Mouse (Mus musculus): Measurements from ENCODE around the gene Mast4. TPM values are rescaled to one million over a fixed set of nuclear protein-coding genes. Genes with fewer than 3 reads are reported as not detected.
"Not testable (repeated sequence)": the region's sequence is repeated elsewhere in the genome, so short reads cannot be mapped to it uniquely, and the experiment has no call there.

Gene Mast4
- polyA plus RNA-seq (2012; ENCODE audit: insufficient read depth, insufficient read length, missing spikeins), result 0.27 and 0.44 TPM in 2 replicates

DNA sequence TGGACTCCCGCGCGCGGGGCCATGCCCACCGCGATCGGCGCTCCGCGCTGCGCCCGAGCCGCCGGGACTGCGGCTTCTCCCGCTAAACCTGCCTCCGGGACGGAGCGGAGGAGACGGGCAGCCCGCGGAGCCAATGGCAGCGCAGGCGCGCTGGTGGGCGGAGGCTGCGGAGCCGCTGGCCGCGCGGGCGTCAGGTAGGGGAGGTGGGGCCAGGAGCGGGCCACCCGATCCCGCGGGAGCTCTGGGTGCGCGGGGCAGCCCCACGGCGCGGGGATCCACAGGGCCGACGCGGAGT, at the start of gene Mast4:
TSS of gene Mast4 (minus strand) at position 106 of the 295 bp plus-strand sequence.
- H3K4me3 ChIP-seq (ENCODE audit: insufficient read depth, low read length), result peak within 1 kb of the TSS; percentile 35
- H3K27ac ChIP-seq (ENCODE audit: insufficient read depth, low read depth, low read length), result no peak within 1 kb of the TSS
- TF ChIP-seq POLR2A (IDR thresholded peaks at IDR 0.05; ENCODE audit: borderline replicate concordance, low read depth, low read length), result no peak
- no peak for TF ChIP-seq CTCF (IDR thresholded peaks at IDR 0.05; ENCODE audit: low read depth, low read length)
- H3K4me1 ChIP-seq (ENCODE audit: control insufficient read depth, insufficient read depth, low read length), result no peaks in the 10 kb centered on the region

DNA sequence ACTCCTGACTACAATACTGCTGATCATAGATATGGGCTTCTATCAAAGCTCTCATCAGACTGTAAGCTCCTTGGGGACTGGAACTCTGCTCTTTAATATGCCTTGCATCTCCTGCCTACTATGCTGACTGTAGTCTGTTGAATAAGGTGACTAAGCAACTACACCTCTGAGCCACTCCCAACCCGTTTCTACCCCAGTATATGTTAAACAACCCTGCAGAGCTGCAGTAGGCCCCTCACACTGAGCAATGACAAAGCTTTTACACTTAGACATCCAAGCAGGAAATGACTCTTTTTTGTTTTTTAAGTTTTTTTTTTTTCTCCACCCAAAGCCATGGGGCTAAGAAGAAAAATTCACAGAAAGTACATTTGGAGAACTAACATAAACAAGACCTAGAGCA, 40.2 kb upstream of the Mast4 start:
- Histone ChIP-seq H3K4me1 (ENCODE audit: control insufficient read depth, insufficient read depth, low read length) (no peaks in the 10 kb centered on the region), H3K27ac (ENCODE audit: insufficient read depth, low read depth, low read length) (no peak overlapping the region), H3K4me3 (ENCODE audit: insufficient read depth, low read length) (no peak overlapping the region)
- no peak for TF ChIP-seq CTCF (IDR thresholded peaks at IDR 0.05; ENCODE audit: low read depth, low read length)
- TF ChIP-seq POLR2A (IDR thresholded peaks at IDR 0.05; ENCODE audit: borderline replicate concordance, low read depth, low read length), result no peak

- Histone ChIP-seq H3K4me1 (ENCODE audit: control insufficient read depth, insufficient read depth, low read length) (no peaks in the 10 kb centered on the region), H3K4me3 (ENCODE audit: insufficient read depth, low read length) (no peak overlapping the region), H3K27ac (ENCODE audit: insufficient read depth, low read depth, low read length) (no peak overlapping the region)
- TF ChIP-seq CTCF (IDR thresholded peaks at IDR 0.05; ENCODE audit: low read depth, low read length) (no peak), POLR2A (IDR thresholded peaks at IDR 0.05; ENCODE audit: borderline replicate concordance, low read depth, low read length) (no peak)
Measured at GRCm38 (mm10) chr13:103369194-103369593, 34.9 kb upstream of the Mast4 start.

- H3K27ac ChIP-seq (ENCODE audit: insufficient read depth, low read depth, low read length), result no peak overlapping the region
- no peak for TF ChIP-seq CTCF (IDR thresholded peaks at IDR 0.05; ENCODE audit: low read depth, low read length)
- no peak for TF ChIP-seq POLR2A (IDR thresholded peaks at IDR 0.05; ENCODE audit: borderline replicate concordance, low read depth, low read length)
- H3K4me3 ChIP-seq (ENCODE audit: insufficient read depth, low read length), result no peak overlapping the region
- H3K4me1 ChIP-seq (ENCODE audit: control insufficient read depth, insufficient read depth, low read length), result no peaks in the 10 kb centered on the region
Measured at GRCm38 (mm10) chr13:103363181-103363580, 28.9 kb upstream of the Mast4 start.

- H3K4me1 ChIP-seq (ENCODE audit: control insufficient read depth, insufficient read depth, low read length); H3K27ac ChIP-seq (ENCODE audit: insufficient read depth, low read depth, low read length); H3K4me3 ChIP-seq (ENCODE audit: insufficient read depth, low read length): not testable (repeated sequence)
Measured at GRCm38 (mm10) chr13:103357415-103357814, 23.1 kb upstream of the Mast4 start.

GRCm38 (mm10) chr13:103356909-103357308, 22.6 kb upstream of the Mast4 start:
- H3K27ac ChIP-seq (ENCODE audit: insufficient read depth, low read depth, low read length); H3K4me3 ChIP-seq (ENCODE audit: insufficient read depth, low read length): not testable (repeated sequence)

GRCm38 (mm10) chr13:103354737-103355136, 20.4 kb upstream of the Mast4 start:
- Histone ChIP-seq H3K4me1 (ENCODE audit: control insufficient read depth, insufficient read depth, low read length) (no peaks in the 10 kb centered on the region), H3K27ac (ENCODE audit: insufficient read depth, low read depth, low read length) (no peak overlapping the region), H3K4me3 (ENCODE audit: insufficient read depth, low read length) (no peak overlapping the region)
- TF ChIP-seq POLR2A (IDR thresholded peaks at IDR 0.05; ENCODE audit: borderline replicate concordance, low read depth, low read length), result no peak
- no peak for TF ChIP-seq CTCF (IDR thresholded peaks at IDR 0.05; ENCODE audit: low read depth, low read length)

More at GRCm38 (mm10) chr13:103356909-103357308, 22.6 kb upstream of the Mast4 start:
- not testable (repeated sequence) for H3K4me1 ChIP-seq (ENCODE audit: control insufficient read depth, insufficient read depth, low read length)

DNA sequence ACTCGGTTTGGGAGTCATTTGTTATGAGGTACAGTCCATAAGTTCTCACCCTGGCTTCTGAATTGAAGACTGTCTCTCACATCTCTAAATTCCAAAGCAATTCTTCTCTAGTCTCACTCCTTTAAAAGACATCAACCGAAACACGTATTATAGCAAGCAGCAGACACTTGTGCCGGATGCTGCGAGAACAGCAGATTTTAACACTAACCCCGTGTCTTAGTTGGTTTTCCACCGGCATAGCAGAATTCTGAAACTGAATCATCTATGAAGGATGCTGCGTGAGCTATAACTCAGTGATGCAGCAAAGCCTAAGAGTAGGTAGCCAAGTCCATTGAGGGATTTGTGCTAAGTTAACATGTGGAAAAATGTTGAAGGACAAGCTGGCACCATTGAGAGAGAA, 10.5 kb upstream of the Mast4 start:
- no peak overlapping the region for H3K4me3 ChIP-seq (ENCODE audit: insufficient read depth, low read length)
- H3K4me1 ChIP-seq (ENCODE audit: control insufficient read depth, insufficient read depth, low read length), result no peaks in the 10 kb centered on the region
- TF ChIP-seq POLR2A (IDR thresholded peaks at IDR 0.05; ENCODE audit: borderline replicate concordance, low read depth, low read length), result no peak
- TF ChIP-seq CTCF (IDR thresholded peaks at IDR 0.05; ENCODE audit: low read depth, low read length), result no peak
- no peak overlapping the region for H3K27ac ChIP-seq (ENCODE audit: insufficient read depth, low read depth, low read length)

GRCm38 (mm10) chr13:103344006-103344720, 9.9 kb upstream of the Mast4 start:
- no peak overlapping the region for H3K4me3 ChIP-seq (ENCODE audit: insufficient read depth, low read length)
- no peak overlapping the region for H3K27ac ChIP-seq (ENCODE audit: insufficient read depth, low read depth, low read length)
- TF ChIP-seq POLR2A (IDR thresholded peaks at IDR 0.05; ENCODE audit: borderline replicate concordance, low read depth, low read length) (no peak), CTCF (IDR thresholded peaks at IDR 0.05; ENCODE audit: low read depth, low read length) (no peak)
- no peaks in the 10 kb centered on the region for H3K4me1 ChIP-seq (ENCODE audit: control insufficient read depth, insufficient read depth, low read length)

- Histone ChIP-seq H3K4me1 (ENCODE audit: control insufficient read depth, insufficient read depth, low read length) (no peaks in the 10 kb centered on the region), H3K27ac (ENCODE audit: insufficient read depth, low read depth, low read length) (no peak overlapping the region), H3K4me3 (ENCODE audit: insufficient read depth, low read length) (no peak overlapping the region)
- TF ChIP-seq CTCF (IDR thresholded peaks at IDR 0.05; ENCODE audit: low read depth, low read length) (no peak), POLR2A (IDR thresholded peaks at IDR 0.05; ENCODE audit: borderline replicate concordance, low read depth, low read length) (no peak)
Measured at GRCm38 (mm10) chr13:103341031-103341430, 6.7 kb upstream of the Mast4 start.

- TF ChIP-seq CTCF (IDR thresholded peaks at IDR 0.05; ENCODE audit: low read depth, low read length), result no peak
- TF ChIP-seq POLR2A (IDR thresholded peaks at IDR 0.05; ENCODE audit: borderline replicate concordance, low read depth, low read length), result no peak
- no peak overlapping the region for H3K4me3 ChIP-seq (ENCODE audit: insufficient read depth, low read length)
- no peaks in the 10 kb centered on the region for H3K4me1 ChIP-seq (ENCODE audit: control insufficient read depth, insufficient read depth, low read length)
- no peak overlapping the region for H3K27ac ChIP-seq (ENCODE audit: insufficient read depth, low read depth, low read length)
Measured at GRCm38 (mm10) chr13:103338616-103339015, 4.3 kb upstream of the Mast4 start.
